Mouse (Mus musculus) intestine, embryonic 16.5 days (tissue): ENCODE results near the gene Heyl. TPM values are rescaled to one million over a fixed set of nuclear protein-coding genes. Genes with fewer than 3 reads are reported as not detected.

Experiments
- ATAC-seq: fragments of 200-750 bp; cut with Nextera tagmentation; 2 replicates; pipeline ENCODE4 v1.8.0; 2017; ENCODE audit warnings: moderate TSS enrichment, moderate library complexity
- H3K27ac ChIP-seq: fragments of 300-500 bp; sonication (generic); 2 replicates; pipeline ENCODE4 v1.5.1; 2014; ENCODE audit warnings: mild to moderate bottlenecking, low read length
- H3K27me3 ChIP-seq: fragments of 300-500 bp; sonication (generic); replicated peaks from 2 replicates; pipeline ENCODE4 v1.6.1; 2014; ENCODE audit warnings: low read length, control low read depth, mixed read lengths; ENCODE audit not compliant: control insufficient read depth, insufficient read depth
- H3K36me3 ChIP-seq: fragments of 300-500 bp; sonication (generic); 2 replicates; pipeline ENCODE4 v1.6.1; 2014; ENCODE audit warnings: low read length, control low read depth; ENCODE audit not compliant: control insufficient read depth, insufficient read depth
- H3K4me1 ChIP-seq: fragments of 300-500 bp; sonication (generic); 2 replicates; pipeline ENCODE4 v1.6.1; 2014; ENCODE audit warnings: low read length, control low read depth, mixed read lengths; ENCODE audit not compliant: control insufficient read depth, insufficient read depth
- H3K4me2 ChIP-seq: fragments of 300-500 bp; sonication (generic); 2 replicates; pipeline ENCODE4 v1.6.1; 2014; ENCODE audit warnings: low read depth, low read length, control low read depth
- H3K4me3 ChIP-seq: fragments of 300-500 bp; sonication (generic); 2 replicates; pipeline ENCODE4 v1.5.1; 2014; ENCODE audit warnings: mild to moderate bottlenecking, low read length
- H3K9ac ChIP-seq: fragments of 300-500 bp; sonication (generic); 2 replicates; pipeline ENCODE4 v1.6.1; 2014; ENCODE audit warnings: low read depth, low read length
- H3K9me3 ChIP-seq: fragments of 300-500 bp; sonication (generic); 2 replicates; pipeline ENCODE4 v1.6.1; 2016; ENCODE audit warnings: low read length, control low read depth; ENCODE audit not compliant: control insufficient read depth
- WGBS: fragments of 180-500 bp; shearing (Covaris S2); extraction: QIAGEN DNeasy Blood & Tissue Kit; methylation state at CpG from one replicate; pipeline ENCODE4 v1.1.7; 2014; 5-methylcytosine and 5-hydroxymethylcytosine counted together
- polyA plus RNA-seq: library from polyadenylated mRNA; unstranded; fragments of >200 nt; fragmentation: Nextera tagmentation; extraction: Ambion mirVana; gene quantifications from 2 replicates; pipeline ENCODE4 v1.2.1, GENCODE M21; 2015

Heyl gene
- polyA plus RNA-seq, 1 experiment from 2014 or later = 10.7 TPM

DNA sequence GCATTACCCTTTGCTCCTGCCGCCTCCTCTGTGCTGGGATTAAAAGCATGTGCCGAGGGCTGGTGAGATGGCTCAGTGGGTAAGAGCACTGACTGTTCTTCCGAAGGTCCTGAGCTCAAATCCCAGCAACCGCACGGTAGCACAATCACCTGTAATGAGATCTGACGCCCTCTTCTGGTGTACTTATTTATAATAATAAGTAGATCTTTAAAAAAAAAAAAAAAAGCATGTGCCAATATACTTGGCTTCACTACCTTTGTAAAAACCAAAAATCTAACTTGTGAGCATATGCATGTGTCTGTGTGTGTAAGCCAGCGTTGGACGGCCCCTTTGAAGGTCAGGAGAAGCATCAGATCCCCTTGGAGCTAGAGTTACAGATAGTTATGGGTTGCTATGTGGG lies 22.4 kb upstream of the Heyl start:
- no peak for ATAC-seq
- Histone ChIP-seq H3K4me1 (no peaks in the 10 kb centered on the region), H3K4me3 (no peak overlapping the region), H3K9me3 (no peaks in the 10 kb centered on the region), H3K4me2 (no peak overlapping the region), H3K9ac (no peak overlapping the region), H3K27ac (no peak overlapping the region), H3K27me3 (peaks cover 3% of the 10 kb centered on the region; the same call in 1 of the 2 replicates), H3K36me3 (no peaks in the 10 kb centered on the region)
- 60% methylated on average over 8 of the region's 8 CpGs for WGBS

DNA sequence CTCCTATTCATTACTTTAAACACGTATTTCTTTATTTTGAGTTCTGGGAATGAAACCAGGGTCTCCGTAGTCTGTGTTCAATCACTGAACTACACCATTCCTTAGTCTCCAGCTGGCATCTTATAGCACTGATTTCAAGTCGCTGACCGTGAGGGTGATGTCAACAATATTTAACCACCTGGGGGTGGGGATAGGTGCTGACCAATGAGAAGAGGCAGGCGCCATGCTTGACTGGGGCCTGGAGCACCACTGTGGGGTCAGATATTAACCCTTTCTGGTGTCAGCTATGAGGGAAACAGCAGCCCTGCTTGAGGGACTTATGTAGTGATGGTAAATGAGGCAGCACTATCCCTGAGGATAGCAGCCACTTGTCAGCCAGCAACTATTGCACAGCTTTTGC lies 21.9 kb upstream of the Heyl start:
- Histone ChIP-seq H3K27me3 (peaks cover 3% of the 10 kb centered on the region; the same call in 1 of the 2 replicates), H3K4me2 (no peak overlapping the region), H3K27ac (no peak overlapping the region), H3K9me3 (no peaks in the 10 kb centered on the region), H3K4me3 (no peak overlapping the region), H3K9ac (no peak overlapping the region), H3K4me1 (no peaks in the 10 kb centered on the region), H3K36me3 (no peaks in the 10 kb centered on the region)
- ATAC-seq = no peak
- 44% methylated on average over 5 of the region's 5 CpGs for WGBS

DNA sequence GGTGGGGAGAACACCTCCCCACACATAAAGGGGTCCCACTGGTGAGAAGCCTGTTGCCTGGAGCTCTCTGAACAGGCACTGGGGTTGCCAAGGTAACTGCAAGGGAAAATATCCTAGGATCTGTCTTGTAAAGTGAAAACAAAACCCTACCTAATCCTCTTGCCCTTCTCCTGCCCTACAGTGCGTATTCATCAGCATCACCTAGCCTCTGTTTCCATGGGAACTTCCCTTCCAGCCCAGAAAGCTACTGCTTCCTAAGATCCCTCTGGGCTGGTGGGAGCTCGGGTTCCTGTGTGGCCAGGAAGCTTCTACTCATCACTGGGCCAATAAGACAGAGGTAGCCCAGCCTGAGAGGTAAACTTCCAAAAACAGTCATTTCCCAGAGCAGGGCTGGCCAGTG lies 21.0 kb upstream of the Heyl start:
- no peak for ATAC-seq
- no peak overlapping the region for H3K27ac ChIP-seq
- H3K9me3 ChIP-seq = no peaks in the 10 kb centered on the region
- no peak overlapping the region for H3K4me3 ChIP-seq
- H3K27me3 ChIP-seq = peaks cover 3% of the 10 kb centered on the region; the same call in 1 of the 2 replicates
- H3K4me1 ChIP-seq = no peaks in the 10 kb centered on the region
- 38% methylated on average over 2 of the region's 2 CpGs for WGBS
- H3K9ac ChIP-seq = no peak overlapping the region
- no peak overlapping the region for H3K4me2 ChIP-seq
- H3K36me3 ChIP-seq = no peaks in the 10 kb centered on the region

DNA sequence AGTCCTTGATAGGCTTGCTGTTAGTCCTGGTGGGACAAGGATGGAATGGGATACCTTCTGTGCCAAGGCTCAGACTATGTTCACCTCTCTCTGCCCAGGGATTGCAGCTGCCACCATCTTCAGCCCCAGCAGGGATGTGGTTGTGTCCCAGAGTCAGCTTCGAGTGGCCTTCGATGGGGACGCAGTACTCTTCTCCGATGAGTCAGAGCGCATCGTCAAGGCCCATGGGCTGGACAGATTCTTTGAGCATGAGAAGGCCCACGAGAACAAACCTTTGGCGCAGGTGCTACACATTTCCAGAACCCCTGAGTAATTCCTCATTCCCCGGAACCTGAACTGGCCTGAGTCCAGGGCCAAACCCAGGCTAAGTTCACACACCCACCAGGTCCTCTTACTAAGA lies 19.4 kb upstream of the Heyl start:
- Histone ChIP-seq H3K27ac (no peak overlapping the region), H3K4me3 (no peak overlapping the region), H3K4me2 (no peak overlapping the region), H3K27me3 (no peaks in the 10 kb centered on the region; the same call in 1 of the 2 replicates), H3K9ac (no peak overlapping the region), H3K4me1 (no peaks in the 10 kb centered on the region), H3K36me3 (no peaks in the 10 kb centered on the region), H3K9me3 (no peaks in the 10 kb centered on the region)
- ATAC-seq = no peak
- 91% methylated on average over 9 of the region's 9 CpGs for WGBS

- Histone ChIP-seq H3K27me3 (no peaks in the 10 kb centered on the region; the same call in 1 of the 2 replicates), H3K4me3 (no peak overlapping the region), H3K27ac (no peak overlapping the region), H3K4me2 (no peak overlapping the region), H3K36me3 (no peaks in the 10 kb centered on the region), H3K9ac (no peak overlapping the region), H3K4me1 (no peaks in the 10 kb centered on the region), H3K9me3 (no peaks in the 10 kb centered on the region)
- 74% methylated on average over 1 of the region's 1 CpGs for WGBS
- ATAC-seq = no peak
Observed at GRCm38 (mm10) chr4:123215367-123215766, 18.0 kb upstream of the Heyl start.

DNA sequence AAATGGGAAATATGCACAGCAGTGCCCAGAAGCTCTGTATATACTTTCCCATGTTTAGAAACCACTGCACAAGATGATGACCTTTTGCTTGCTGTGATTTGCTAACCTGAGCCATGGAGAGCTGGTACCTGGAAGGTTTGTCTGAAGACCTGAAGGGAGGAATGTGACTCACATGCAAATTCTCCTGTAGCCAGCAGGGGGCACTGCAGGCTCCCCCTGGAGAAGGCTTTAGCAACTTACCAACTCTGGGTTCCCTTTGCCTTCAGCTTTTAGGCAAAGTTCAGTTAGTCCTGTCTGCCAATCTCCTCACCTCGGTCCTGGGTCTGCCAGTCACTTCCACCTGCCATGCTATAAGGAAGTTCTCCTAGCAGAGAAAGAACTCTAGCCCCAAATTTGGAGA lies 16.6 kb upstream of the Heyl start:
- Histone ChIP-seq H3K9ac (no peak overlapping the region), H3K4me3 (no peak overlapping the region), H3K9me3 (no peaks in the 10 kb centered on the region), H3K27me3 (no peaks in the 10 kb centered on the region; the same call in 1 of the 2 replicates), H3K4me1 (no peaks in the 10 kb centered on the region), H3K27ac (no peak overlapping the region), H3K4me2 (no peak overlapping the region), H3K36me3 (no peaks in the 10 kb centered on the region)
- ATAC-seq = no peak
- 27% methylated on average over 1 of the region's 1 CpGs for WGBS

DNA sequence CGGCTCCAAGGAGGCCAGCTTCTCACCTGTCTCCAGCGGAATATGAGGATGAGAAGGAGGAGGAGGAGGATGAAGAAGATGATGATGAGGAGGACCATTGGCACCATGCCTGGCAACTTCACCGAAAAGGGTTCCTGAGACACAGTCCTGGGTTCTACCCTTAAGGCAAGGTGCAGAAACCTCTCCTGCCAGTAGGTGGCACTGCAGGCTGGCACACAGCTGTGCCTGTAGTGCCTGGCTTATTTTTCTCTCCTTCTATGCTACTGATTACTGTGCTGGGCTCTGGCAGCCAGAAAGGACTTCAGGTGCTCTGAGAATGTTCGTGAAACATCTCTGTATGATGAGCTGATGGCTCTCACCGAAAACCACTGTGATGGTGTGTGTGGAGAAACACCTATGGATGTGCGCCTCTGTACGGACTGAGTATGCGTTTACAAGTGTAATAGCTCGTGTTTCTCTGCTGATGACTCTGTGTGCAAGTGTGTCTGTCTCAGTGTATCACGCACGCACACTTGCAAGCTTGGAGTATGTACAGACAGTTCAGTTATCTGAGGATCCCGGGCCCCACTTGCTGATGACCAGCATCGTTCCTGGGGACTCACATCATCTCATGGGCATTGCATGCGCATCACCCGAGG lies 13.5 kb upstream of the Heyl start:
- Histone ChIP-seq H3K4me3 (no peak overlapping the region), H3K9me3 (no peaks in the 10 kb centered on the region), H3K36me3 (no peaks in the 10 kb centered on the region), H3K27me3 (no peaks in the 10 kb centered on the region), H3K4me2 (no peak overlapping the region), H3K9ac (no peak overlapping the region), H3K4me1 (no peaks in the 10 kb centered on the region), H3K27ac (no peak overlapping the region)
- 72% methylated on average over 15 of the region's 15 CpGs for WGBS
- peak; percentile 86 for ATAC-seq

GRCm38 (mm10) chr4:123220637-123221036 lies 12.7 kb upstream of the Heyl start:
- Histone ChIP-seq H3K4me2 (no peak overlapping the region), H3K4me1 (no peaks in the 10 kb centered on the region), H3K27me3 (no peaks in the 10 kb centered on the region), H3K9me3 (no peaks in the 10 kb centered on the region), H3K9ac (no peak overlapping the region), H3K4me3 (no peak overlapping the region), H3K27ac (no peak overlapping the region), H3K36me3 (no peaks in the 10 kb centered on the region)
- 76% methylated on average over 4 of the region's 4 CpGs for WGBS
- ATAC-seq = no peak

DNA sequence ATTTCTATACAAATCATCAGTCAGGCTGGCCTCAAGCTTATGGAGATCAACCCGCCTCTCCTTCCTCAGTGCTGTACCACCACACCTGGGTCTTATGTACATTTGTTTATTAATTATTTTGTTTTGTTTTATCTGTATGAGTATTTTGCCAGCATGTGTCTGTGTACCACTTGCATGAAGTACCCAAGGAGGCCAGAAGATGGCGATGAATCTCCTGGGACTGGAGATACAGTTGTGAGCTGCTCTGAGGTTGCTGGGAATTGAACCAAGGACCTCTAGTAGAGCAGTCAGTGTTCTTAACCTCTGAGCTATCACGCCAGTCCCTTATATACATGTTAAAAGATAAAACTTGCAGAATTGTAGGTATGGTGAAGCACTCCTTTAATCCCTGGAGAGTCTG lies 10.0 kb upstream of the Heyl start:
- H3K4me2 ChIP-seq = no peak overlapping the region
- no peak overlapping the region for H3K27ac ChIP-seq
- H3K27me3 ChIP-seq = no peaks in the 10 kb centered on the region
- 61% methylated on average over 3 of the region's 3 CpGs for WGBS
- H3K4me1 ChIP-seq = peaks cover 18% of the 10 kb centered on the region
- H3K4me3 ChIP-seq = no peak overlapping the region
- ATAC-seq = no peak
- H3K9ac ChIP-seq = no peak overlapping the region
- H3K36me3 ChIP-seq = no peaks in the 10 kb centered on the region
- H3K9me3 ChIP-seq = no peaks in the 10 kb centered on the region
